Mouse (Mus musculus): ENCODE measurements around the gene Gcnt2.
"Not testable (repeated sequence)": the region's sequence is repeated elsewhere in the genome, so short reads cannot be mapped to it uniquely, and the experiment has no call there.

Gcnt2 gene

GRCm38 (mm10) chr13:40998537-40998936 is 139.0 kb downstream of the Gcnt2 start:
- CTCF ChIA-PET = not testable (repeated sequence)

- CTCF ChIA-PET = no interaction called here
Measured at GRCm38 (mm10) chr13:41000140-41000925, 140.8 kb downstream of the Gcnt2 start.

GRCm38 (mm10) chr13:41000926-41001639 is 141.5 kb downstream of the Gcnt2 start, which contains the start of gene Pak1ip1:
TSS of gene Pak1ip1 (plus strand) at chr13:41001023.
- CTCF ChIA-PET = interaction anchor here (0.6 kb wide), 1 partner anchor 1257 kb away, joined by 10 read pairs; no protein-coding TSS in a partner anchor

- CTCF ChIA-PET = interaction anchor here (0.6 kb wide), 1 partner anchor 1256 kb away, joined by 10 read pairs; no protein-coding TSS in a partner anchor
Measured at GRCm38 (mm10) chr13:41002001-41002400, 142.4 kb downstream of the Gcnt2 start.

GRCm38 (mm10) chr13:41006244-41006643 is 146.7 kb downstream of the Gcnt2 start:
- CTCF ChIA-PET = no interaction called here

- CTCF ChIA-PET = interaction anchor here (0.7 kb wide), 1 partner anchor 14 kb away, joined by 5 read pairs; no protein-coding TSS in a partner anchor
Measured at GRCm38 (mm10) chr13:41008271-41008670, 148.7 kb downstream of the Gcnt2 start.

- CTCF ChIA-PET = interaction anchor here (0.7 kb wide), 1 partner anchor 15 kb away, joined by 5 read pairs; no protein-coding TSS in a partner anchor
Measured at GRCm38 (mm10) chr13:41008946-41009345, 149.4 kb downstream of the Gcnt2 start.
